Mouse (Mus musculus): ENCODE measurements around the gene Ucma. TPM values are rescaled to one million over a fixed set of nuclear protein-coding genes. Genes with fewer than 3 reads are reported as not detected.
A peak's percentile ranks its signal among the peaks of the same experiment; 100 is the strongest.
"Not testable (repeated sequence)": the region's sequence is repeated elsewhere in the genome, so short reads cannot be mapped to it uniquely, and the experiment has no call there.

Gene Ucma
- total RNA-seq (2021), result not detected
- long read RNA-seq, experiment 1, result 0 reads
- long read RNA-seq, experiment 2, result 0 reads

DNA sequence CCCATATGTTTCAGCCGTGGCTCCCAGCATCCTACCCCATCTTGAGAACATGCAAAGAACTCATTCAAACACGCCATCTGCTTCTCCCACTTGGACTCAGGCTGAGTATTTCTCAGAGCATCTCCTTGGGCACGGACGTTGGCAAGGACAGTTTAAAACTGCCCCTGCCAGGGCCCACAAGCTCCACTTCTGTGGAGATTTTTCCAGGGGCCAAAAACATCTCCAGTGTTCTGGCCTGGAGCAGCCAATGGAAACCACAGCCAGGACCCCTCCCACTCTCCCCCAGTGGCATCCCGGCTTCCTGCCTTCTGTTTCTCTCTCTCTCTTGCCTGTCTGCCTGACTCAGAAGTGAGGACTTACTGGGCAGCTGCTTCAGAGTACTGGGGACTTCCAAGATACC lies at the start of gene Ucma:
Gene Ucma, plus strand, starts transcription at position 316 of the 400 bp plus-strand sequence.
- DNase-seq (ENCODE audit: low spot score in 2 of 2), result no peak

DNA sequence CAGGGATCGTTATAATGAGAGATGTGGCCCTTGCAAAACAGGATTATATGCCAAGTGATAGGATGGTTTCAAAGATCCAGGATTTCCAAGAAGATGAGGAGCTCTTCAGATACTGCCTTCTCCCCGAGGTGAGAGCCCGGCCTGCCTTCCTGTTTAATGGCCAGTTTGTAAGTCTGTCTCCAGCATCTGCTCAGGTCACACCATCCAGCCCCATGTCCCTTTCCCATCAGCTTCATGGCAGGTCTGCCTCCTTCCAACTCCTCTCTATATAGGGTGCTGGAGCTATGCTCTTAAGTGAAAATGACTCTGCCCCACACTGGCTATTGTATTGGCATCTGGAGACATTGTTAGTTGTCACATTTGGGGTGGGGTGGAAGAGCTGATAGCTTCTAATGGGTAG lies 48.5 kb upstream of the Ucma start:
- DNase-seq (ENCODE audit: low spot score in 2 of 2), result peak in 1 of 2 experiments; percentile 5

DNA sequence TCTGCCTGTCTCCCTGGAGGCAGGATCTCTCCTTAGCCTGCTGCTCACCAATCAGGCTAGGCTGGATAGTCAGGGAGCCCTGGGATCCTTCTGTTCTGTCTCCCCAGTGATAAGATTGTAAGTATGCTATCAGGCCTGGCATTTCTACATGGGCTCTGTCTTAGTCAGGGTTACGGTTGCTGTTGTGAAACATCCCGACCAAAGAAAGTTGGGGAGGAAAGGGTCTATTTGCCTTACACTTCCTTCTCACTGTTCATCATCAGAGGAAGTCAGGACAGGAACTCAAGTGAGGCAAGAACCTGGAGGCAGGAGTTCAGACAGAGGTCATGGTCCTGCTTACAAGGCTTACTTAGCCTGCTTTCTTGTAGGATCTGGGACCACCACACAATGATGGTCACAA lies 46.7 kb upstream of the Ucma start:
- peak in 1 of 2 experiments; percentile 3 for DNase-seq (ENCODE audit: low spot score in 2 of 2)

DNA sequence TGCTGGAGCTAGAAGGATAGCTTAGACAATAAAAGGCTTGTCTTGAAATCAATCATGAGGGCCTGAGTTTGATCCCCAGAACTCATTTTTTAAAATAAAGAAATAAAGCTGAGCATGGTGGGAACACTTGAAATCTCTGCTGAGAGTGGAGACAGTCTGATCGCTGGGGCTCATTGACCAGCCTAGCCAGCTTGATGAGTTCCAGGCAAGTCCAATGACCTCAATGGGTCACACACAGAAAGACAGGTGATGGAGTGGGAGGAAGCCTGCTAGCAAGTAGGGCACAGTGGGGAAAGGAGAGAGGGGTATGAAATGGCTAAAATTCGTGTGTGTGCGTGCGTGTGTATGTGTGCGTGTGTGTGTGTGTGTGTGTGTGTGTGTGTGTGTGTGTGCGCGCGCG lies 41.4 kb upstream of the Ucma start:
- DNase-seq (ENCODE audit: low spot score in 2 of 2), result no peak

DNA sequence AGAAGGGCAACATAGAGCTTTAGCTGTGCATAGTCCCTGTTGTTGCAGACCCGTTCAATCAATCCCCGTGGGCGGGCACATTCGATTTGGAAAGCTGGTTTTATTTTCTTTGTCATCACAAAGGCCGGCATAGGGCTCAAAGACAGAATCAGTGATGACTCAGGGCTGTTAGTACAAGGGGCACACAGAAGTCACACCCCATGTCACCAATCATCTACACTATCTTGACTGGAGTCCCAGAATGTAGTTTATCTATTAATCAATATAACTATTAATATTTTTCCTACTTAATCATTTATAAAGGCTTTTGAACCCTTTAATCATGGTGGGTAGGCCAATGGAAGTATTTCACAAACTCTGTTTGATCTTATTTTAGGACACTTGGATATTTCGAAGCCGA lies 38.0 kb upstream of the Ucma start:
- no peak for DNase-seq (ENCODE audit: low spot score in 2 of 2)

DNA sequence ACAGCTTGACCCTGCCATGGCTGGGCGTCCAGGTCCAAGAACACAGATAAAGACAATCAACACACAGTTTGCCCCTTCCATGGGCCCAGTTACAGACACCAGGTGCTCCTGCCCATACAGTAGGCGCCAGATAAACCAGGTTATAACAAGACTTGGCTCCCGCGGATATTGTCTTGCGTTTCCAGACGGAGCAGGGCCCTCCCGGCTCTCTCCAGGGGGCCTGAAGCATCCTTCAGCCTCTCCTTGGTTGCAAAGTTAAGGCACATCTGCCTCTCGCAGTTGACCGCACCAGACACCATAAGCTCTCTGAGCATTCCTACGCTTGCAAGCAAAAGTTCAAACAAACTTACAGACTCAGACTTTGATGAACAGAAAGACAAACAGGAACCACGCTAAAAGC lies 35.1 kb upstream of the Ucma start:
- DNase-seq (ENCODE audit: low spot score in 2 of 2), result no peak

DNA sequence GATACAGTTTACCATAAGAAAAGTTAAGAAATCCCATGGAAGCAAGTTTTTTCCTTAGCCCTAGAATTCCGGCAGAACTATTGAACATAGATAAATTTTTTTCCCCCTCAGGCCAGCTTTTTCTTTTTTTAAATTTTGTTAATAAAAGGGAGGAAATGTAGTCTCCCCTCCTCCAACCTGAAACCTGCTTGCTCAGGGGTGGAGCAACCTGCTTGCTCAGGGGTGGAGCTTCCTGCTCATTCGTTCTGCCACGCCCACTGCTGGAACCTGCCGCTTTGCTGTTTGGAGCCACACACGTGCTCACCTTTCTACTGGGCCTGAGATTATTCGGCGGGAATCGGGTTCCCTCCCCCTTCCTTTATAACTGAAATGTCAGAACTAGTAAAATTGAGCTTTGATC lies 26.2 kb upstream of the Ucma start:
- not testable (repeated sequence) for DNase-seq (ENCODE audit: low spot score in 2 of 2)

DNA sequence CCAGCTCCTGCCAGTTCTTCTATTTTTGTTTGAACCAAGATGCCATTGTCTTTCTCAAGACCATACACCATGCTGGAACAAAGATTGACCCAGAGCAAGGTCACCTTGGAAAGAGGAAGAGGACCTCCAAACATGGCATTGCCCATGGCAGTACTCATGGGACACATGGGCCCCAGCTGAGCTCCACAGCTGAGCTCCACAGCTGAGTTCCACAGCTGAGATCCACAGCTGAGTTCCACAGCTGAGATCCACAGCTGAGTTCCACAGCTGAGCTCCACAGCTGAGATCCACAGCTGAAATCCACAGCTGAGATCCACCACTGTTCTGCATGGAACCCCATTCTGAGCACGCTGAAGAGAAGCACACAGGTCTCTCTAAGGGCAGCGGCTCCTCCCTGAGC lies 24.9 kb upstream of the Ucma start:
- DNase-seq (ENCODE audit: low spot score in 2 of 2), result no peak

DNA sequence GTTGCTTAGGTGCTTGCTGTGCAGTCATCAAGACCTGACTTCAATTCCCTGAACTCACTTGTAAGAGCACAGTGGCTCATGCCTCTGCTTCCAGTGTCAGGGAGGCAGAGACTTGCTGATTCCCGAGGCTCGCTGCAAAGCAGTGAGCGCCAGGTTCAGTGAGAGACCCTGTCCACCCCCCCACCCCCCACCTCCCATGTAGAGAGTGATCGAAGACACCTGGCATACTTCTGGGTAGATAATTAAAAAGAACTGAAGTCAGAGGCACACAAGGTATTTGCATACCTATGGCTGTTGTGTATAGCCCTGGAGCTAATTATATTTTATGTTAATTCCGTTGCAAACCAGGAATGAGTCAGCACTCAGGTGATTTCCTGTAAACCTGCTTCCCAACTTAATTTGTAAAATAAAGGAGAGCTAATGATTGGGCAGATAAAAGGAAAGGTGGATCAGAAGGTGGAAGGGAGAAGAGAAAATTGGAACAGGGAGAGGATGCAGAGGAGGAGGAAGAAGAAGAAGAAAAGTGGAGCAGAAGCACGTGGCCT lies 21.6 kb upstream of the Ucma start:
- no peak for DNase-seq (ENCODE audit: low spot score in 2 of 2)

DNA sequence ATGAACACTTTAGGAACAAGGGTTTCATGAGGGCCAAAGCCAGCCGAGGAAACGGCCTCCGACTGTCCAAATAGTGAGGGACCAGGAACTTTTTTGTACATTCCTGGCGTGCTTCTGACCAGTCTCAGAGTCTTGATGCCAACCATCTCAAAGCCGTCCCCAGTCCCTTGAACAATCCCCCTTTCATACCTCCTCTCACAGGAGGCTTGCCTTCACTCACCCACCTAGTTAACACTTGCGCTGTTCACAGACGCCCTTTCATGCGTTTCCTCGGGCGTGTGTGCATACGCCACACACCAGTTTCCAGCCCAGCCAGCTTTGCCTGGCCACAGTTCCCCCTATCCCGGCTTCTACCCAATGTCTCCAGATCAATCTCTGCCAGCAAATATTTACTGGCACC lies 17.9 kb upstream of the Ucma start:
- DNase-seq (ENCODE audit: low spot score in 2 of 2), result no peak

DNA sequence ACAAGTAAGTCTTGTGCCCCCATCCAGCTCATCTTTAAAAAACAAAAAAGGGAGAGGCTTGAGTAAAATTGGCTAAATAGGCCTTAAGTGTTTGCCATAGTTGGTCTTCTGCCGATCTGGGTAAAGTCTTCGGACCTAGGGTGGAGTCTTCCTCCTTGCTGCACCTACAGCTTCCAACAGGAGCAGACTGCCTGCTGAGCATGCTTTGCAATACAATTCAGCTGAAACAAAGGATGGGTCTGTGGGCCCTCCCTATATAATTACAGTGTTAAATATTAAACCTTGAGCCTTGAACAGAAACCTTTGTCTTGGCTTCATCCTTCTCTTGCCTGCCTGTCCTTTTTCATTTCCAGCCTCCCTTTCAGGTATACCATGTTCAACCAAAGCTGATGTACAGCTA lies 8.1 kb upstream of the Ucma start:
- DNase-seq (ENCODE audit: low spot score in 2 of 2), result no peak

DNA sequence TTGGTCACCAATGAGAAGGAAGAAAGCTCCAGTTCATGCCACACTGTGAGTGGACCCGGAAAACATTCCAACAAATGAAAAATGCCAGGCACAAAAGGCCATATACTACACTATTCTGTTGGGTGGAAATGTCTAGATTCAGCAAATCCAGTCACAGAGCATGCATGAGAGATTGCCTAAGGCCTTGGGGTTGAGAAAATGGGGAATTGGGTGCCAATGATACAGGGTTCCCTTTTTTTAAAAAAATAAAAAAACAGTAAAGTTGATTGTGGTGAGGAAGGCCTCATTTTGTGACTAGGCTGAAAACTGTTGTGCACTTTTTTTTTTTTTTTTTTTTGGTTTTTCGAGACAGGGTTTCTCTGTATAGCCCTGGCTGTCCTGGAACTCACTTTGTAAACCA lies 6.8 kb upstream of the Ucma start:
- DNase-seq (ENCODE audit: low spot score in 2 of 2), result no peak

DNA sequence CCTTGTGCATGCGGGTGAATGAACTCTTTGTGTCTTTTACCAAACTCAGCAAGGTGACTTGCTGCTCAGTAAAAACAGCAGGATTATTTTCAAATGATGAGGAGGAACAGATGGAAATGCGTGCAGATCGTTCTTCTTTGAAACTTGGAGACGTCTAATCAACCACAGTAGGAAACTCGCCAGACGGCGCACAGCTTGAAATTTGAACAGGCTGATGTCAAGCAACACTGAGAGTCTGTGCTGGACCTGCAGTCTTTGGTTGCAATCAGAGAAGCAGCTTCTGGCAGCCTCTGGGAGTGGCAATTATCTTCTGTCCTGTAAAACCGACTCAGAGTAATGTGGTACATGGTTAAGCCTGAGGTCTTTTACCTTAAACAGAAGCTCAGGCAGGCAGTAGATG lies 2.2 kb downstream of the Ucma start:
- no peak for DNase-seq (ENCODE audit: low spot score in 2 of 2)

DNA sequence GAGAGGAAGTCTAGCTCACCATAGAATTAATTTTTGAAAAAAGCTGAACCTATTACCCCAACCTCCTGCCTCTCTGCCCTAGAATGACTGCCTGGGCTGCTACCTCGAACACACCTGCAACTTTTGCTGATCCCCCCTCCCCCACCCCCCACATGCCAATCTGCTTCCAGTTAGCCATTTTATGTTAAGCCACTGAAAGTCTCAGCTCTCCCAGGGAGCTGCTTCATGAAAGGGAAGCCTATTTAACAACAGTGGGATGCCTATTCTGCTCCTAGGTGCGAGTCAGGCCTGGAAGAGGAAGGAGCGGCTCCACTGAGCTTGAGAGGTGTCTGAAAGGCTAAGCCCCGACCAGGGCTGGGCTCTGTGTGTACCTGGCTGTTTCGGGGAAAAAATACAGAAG lies 8.1 kb downstream of the Ucma start:
- no peak for DNase-seq (ENCODE audit: low spot score in 2 of 2)

DNA sequence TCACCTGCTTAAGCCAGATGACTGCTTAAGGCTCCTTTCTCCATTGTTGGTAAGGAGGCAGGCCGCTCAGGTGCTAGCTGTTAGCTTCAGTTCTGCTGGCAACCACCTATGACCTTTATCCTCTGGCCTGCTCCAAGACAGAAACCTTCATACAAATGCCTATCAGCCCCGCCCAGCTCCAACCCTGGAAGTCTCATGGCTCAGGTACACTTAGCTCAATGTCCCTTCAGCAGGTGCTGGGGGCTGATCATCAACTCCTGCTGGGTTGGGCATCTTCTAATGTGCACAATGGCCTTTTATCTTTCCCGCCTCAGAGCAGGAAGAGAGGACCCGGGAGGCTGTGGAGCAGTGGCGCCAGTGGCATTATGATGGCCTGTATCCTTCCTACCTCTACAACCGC lies 9.1 kb downstream of the Ucma start:
- no peak for DNase-seq (ENCODE audit: low spot score in 2 of 2)

DNA sequence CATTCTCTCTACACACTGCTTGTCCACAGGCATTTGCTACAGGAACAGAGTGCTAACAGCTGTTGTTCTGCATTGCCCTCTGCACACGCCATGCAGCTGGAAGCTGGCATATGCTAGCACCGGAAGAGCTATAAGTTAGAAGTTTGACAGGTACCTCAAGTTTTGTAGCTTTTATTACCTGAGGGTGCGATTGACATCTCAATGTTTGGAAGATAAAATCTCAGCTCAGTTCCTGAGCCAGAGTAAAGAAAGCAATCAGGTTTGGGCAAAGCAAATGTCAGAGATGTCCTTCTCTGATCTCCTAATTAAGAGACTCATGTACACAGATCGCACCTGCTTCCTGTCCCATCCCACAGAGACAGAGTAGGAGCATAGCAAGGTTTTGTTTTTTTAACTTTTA lies 10.9 kb downstream of the Ucma start:
- no peak for DNase-seq (ENCODE audit: low spot score in 2 of 2)

DNA sequence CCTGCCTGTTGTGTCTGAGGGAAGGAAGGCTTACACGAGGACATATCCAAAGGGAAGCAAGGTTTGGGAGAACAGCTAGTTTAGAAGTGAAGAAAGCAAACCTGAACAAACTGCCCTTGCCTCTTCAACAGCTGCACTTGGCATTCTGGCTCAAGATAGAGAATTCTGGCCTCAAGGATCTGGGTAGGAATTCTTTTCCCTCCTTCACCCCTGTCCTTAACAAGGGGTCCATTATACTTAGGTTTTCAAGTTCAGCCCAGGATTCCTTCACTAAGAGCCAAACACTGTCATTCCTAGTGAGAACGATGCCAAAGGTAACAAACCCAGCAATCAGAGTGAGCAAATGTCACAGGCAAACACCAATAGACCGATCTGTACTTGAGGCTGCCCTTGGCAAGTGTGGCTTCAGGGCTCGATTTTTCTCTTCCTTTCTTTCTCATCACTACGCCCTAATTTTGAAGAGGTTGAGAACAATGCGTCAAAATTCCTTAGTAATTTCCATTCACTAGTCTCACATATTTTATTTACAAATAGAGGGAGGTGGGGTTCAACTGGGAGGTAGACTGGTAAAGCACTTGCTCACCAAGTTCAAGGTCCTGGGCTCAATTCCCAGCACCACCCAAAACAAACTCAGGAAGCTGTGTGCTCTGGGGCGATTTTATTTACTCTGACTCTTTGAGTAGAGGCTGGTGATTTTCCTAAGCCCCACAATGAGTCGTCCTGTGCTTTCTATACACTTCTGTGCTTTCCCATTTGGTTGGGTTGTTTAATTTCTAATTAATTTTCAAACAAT lies 11.7 kb downstream of the Ucma start:
- DNase-seq (ENCODE audit: low spot score in 2 of 2), result no peak

DNA sequence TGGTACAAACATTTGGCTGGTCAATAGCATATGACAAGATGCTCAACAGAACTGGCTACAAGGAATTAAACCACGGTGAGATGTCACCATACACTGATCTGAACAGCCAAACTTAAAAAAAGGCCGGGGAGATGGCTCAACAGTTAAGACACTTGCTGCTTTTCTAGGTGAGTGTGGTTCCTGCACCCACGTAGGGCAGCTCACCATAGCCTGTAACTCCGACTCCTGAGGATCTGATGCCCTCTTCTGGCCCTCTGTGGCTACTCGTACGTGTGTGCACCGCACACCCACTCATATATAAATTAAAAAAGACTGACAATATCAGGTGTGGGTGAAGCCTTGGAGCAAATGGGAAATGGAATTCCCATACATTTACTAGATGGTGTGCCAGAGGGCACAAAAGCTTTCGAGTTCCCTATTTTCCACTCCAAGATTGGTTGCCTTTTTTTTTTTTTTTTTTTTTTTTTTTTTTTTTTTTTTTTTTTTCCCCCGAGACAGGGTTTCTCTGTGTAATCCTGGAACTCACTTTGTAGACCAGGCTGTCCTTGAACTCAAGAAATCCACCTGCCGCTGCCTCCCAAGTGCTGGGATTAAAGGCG lies 13.0 kb downstream of the Ucma start:
- DNase-seq (ENCODE audit: low spot score in 2 of 2), result no peak

DNA sequence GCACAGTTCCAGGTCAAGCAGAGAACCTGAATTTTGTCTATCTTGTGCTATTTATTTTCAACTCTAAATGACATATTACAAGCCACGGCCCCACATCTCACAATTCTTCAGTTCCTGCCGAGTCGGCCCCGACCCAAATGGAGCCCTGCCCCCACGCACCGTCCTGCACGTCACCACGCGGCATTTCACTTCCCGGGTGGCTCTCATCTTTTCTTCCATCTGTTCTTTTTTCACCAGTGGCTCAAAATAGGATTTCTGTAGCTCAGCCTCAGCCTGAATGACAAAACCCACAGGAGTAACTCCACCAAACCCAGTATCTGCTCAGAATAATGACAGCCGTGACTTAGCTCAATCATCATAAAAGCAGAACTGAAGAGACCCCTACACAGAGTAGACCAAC lies 17.7 kb downstream of the Ucma start:
- no peak for DNase-seq (ENCODE audit: low spot score in 2 of 2)

DNA sequence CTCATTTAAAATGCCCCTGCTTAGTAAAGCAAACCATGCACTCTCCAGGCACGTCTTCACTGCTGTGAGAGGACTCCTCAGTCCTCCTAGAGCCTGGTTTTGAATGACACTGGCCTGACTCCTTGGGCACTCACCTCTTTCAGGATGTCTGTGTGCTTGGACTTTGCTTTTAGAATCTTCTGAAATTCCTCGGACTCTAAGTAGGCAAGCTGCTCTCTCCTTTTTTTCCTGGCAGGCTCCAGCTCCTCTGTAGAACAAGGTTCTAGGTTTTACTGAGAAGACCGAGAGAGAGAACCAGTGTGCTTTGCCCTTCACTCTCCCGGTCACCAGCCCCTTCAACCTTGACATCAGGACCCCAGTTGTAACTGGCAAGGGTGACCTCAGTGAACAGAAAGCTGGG lies 18.5 kb downstream of the Ucma start:
- no peak for DNase-seq (ENCODE audit: low spot score in 2 of 2)

DNA sequence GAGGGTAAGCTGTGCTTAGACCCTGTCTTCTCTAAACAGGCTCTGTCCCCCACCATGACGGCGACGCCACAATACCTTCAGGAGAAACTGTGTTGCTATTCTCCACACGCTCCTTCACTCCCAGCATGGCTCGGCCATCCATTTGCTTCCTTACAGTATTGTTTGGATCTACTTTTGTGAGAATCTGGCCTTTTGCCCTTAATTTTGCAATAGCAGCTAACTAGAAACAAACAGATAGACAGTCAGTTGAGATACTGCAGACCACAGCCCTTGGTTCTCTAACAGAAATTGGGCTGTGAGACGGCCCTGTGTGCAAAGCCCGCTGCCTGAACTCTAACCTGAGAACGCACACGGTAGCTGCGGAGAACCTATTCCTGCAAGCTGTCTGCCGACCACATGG lies 19.7 kb downstream of the Ucma start:
- DNase-seq (ENCODE audit: low spot score in 2 of 2), result no peak

DNA sequence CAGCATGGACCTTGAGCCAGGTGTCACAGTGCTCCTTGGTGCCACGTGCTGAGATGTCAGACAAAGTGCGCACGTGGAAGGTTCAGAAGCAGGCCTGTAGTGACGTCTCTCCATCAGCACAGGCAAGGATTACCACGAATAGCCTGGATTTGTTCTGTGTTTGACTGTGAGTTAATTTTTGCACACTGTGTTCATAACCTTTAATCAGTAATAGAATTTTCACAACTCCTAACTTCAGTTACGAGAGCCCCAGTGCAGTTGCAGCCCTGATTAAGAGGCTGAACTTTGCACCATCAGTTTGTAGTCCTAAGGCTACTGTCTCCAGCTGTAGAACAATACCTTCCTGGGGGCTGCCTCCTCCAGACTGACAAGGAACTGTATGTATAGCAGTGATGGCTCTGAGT lies 20.5 kb downstream of the Ucma start:
- DNase-seq (ENCODE audit: low spot score in 2 of 2), result no peak

DNA sequence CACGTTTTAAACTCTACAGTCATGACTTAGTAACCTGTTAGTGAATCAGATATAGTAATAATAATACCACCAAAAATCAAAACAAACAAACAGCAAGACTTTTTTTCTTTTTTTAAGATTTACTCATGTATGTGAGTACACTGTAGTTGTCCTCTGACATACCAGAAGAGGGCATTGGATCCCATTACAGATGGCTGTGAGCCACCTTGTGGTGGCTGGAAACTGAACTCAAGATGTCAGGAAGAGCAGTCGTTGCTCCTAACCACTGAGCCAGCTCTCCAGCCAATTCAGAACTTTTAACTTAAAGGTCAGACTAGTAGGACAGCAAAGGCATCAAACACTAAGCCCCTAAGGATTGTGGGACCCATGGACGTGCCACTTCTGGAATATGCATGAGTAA lies 23.0 kb downstream of the Ucma start:
- no peak for DNase-seq (ENCODE audit: low spot score in 2 of 2)

Measured in adrenal gland, adult 18-20 months (tissue).